Comparison of ENCODE assay signal across 8 mouse cellular contexts in genomic region chr5:134080685-134081548, GRCm38 (mm10). TPM values are rescaled to one million over a fixed set of nuclear protein-coding genes. Genes with fewer than 3 reads are reported as not detected.
DNase-seq lines count a peak whose midpoint lies in the region; ATAC-seq and TF ChIP-seq lines count a peak whose summit lies in the region.

No protein-coding gene starts in this region.

- no peaks in the 10 kb centered on the region for H3K36me3 ChIP-seq in kidney, postnatal 0 days (ENCODE audit: insufficient read depth, low read length)

- 14% methylated on average over 18 of the region's 18 CpGs for WGBS in kidney, postnatal 0 days

- H3K9me3 ChIP-seq in kidney, postnatal 0 days (replicated peaks; ENCODE audit: low read length) = no peaks in the 10 kb centered on the region

- DNase-seq in cerebellum, postnatal 10 days = peak; percentile 68 to 81
- no peak for DNase-seq in cerebellum, adult 8-10 months
- DNase-seq in right cerebral cortex, postnatal 10 days (ENCODE audit: low spot score in 2 of 2) = peak; percentile 45 to 47
- DNase-seq in right cerebral cortex, postnatal 36 days (ENCODE audit: low spot score in 2 of 2) = no peak
- DNase-seq in kidney, postnatal 0 days (ENCODE audit: low spot score) = peak; percentile 50
- DNase-seq in yolk sac, embryonic 10.5 days (ENCODE audit: low spot score) = peak; percentile 66
- DNase-seq in testis, postnatal 14 days (ENCODE audit: low spot score) = no peak
- no peak for DNase-seq in right cerebral cortex, adult 18-20 months

- peaks cover 9% of the 10 kb centered on the region; the same call in 1 of the 2 replicates for H3K4me1 ChIP-seq in kidney, postnatal 0 days (replicated peaks; ENCODE audit: insufficient read depth, low read length)

- no peak overlapping the region for H3K9ac ChIP-seq in kidney, postnatal 0 days (ENCODE audit: low read depth, low read length)

- no peak overlapping the region for H3K4me3 ChIP-seq in kidney, postnatal 0 days (replicated peaks; ENCODE audit: low read depth, low read length)

- 0 out of 2 replicates have a peak, but pooled peaks cover 2% of the 10 kb centered on the region for H3K27me3 ChIP-seq in kidney, postnatal 0 days (ENCODE audit: insufficient read depth, low read length)

- no peak for TF ChIP-seq CTCF in kidney, postnatal 0 days (IDR thresholded peaks at IDR 0.05; ENCODE audit: low read depth)

- 0 out of 2 replicates have a peak, but pooled peaks have one; percentile 71 for ATAC-seq in kidney, postnatal 0 days (replicated peaks; ENCODE audit: low FRiP score, low read depth)

- no peak overlapping the region for H3K4me2 ChIP-seq in kidney, postnatal 0 days (ENCODE audit: low read length)

- no peak overlapping the region for H3K27ac ChIP-seq in kidney, postnatal 0 days

RNA-seq across cellular contexts. Expression of gene Castor2, which starts 18.6 kb away (rescaled TPM):
- polyA plus RNA-seq in kidney, postnatal 0 days (2015; fragmentation: Nextera tagmentation; extraction: Ambion mirVana) = 13.0 and 15.8 TPM in 2 replicates

Comparison
In these comparisons a context has a peak if more than half of its experiments do, and no peak if none do; other contexts are left out.
1. DNase-seq: peak in cerebellum, postnatal 10 days (2 of 2), right cerebral cortex, postnatal 10 days (2 of 2), kidney, postnatal 0 days (single experiment) and yolk sac, embryonic 10.5 days (single experiment); none in cerebellum, adult 8-10 months (single experiment), right cerebral cortex, postnatal 36 days (0 of 2), testis, postnatal 14 days (single experiment) and right cerebral cortex, adult 18-20 months (single experiment).